Mouse (Mus musculus): ENCODE measurements around the gene Sdhb. TPM values are rescaled to one million over a fixed set of nuclear protein-coding genes. Genes with fewer than 3 reads are reported as not detected.

Gene Sdhb
- polyA plus RNA-seq, 1 experiment from 2014 or later, result 539 TPM

GRCm38 (mm10) chr4:140950574-140950973 lies 10.4 kb upstream of the Sdhb start:
- Histone ChIP-seq H3K4me2 (replicated peaks) (no peak overlapping the region), H3K9me3 (no peaks in the 10 kb centered on the region), H3K4me3 (replicated peaks) (no peak overlapping the region), H3K36me3 (no peaks in the 10 kb centered on the region), H3K27me3 (replicated peaks) (no peaks in the 10 kb centered on the region), H3K4me1 (replicated peaks) (no peaks in the 10 kb centered on the region), H3K9ac (no peak overlapping the region), H3K27ac (no peak overlapping the region)
- 79% methylated on average over 3 of the region's 3 CpGs for WGBS
- ATAC-seq, result no peak

DNA sequence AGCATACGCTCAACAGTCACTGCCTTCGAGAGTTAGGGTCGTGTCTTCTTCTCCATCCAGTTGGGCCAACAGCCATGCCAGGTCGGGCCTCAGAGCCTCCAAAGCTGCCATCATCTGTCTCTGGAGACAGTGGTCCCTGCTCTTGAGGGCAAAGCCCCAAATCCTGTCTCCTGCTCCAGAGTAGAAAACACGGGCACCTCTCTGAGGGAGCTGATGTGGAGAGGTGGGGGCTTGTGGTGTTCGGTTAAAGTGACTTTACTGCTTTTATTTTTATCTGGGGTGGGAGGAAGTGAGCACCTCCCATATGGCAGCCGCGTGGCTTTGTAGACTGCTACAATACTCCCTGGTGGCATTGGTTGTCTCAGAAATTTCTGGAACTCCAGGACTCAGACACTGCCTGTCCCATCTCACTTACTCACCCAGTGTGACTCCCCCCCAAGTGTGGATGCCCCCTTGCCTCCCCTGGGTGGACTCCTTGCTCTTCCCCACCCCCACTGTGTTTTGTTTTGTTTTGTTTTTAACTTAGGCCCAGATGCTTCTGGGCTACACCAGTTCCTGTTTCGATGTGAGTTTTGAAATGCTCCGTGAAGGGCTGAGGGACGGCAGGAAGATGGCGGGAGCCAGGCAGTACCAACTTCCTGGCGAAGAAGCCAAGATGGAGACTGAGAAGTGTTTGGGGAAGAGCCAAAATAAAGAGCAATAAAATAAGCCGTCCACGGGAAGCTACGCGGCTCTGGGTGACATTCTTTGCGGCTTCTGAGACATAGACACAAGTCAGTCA lies 9.0 kb upstream of the Sdhb start:
- H3K4me2 ChIP-seq (replicated peaks), result no peak overlapping the region
- no peak for ATAC-seq
- WGBS, result 86% methylated on average over 18 of the region's 18 CpGs
- H3K4me3 ChIP-seq (replicated peaks), result no peak overlapping the region
- no peak overlapping the region for H3K9ac ChIP-seq
- no peaks in the 10 kb centered on the region for H3K9me3 ChIP-seq
- no peak overlapping the region for H3K27ac ChIP-seq
- no peaks in the 10 kb centered on the region for H3K4me1 ChIP-seq (replicated peaks)
- H3K27me3 ChIP-seq (replicated peaks), result no peaks in the 10 kb centered on the region
- H3K36me3 ChIP-seq, result no peaks in the 10 kb centered on the region

- peak overlapping the region; percentile 31 for H3K4me3 ChIP-seq (replicated peaks)
- H3K9me3 ChIP-seq, result no peaks in the 10 kb centered on the region
- no peaks in the 10 kb centered on the region for H3K27me3 ChIP-seq (replicated peaks)
- H3K9ac ChIP-seq, result peak overlapping the region; percentile 44
- H3K4me2 ChIP-seq (replicated peaks), result peak overlapping the region; percentile 82
- peaks cover 10% of the 10 kb centered on the region for H3K4me1 ChIP-seq (replicated peaks)
- H3K36me3 ChIP-seq, result no peaks in the 10 kb centered on the region
- no peak for ATAC-seq
- no peak overlapping the region for H3K27ac ChIP-seq
- 16% methylated on average over 17 of the region's 17 CpGs for WGBS
These were observed 3.8 kb upstream of the Sdhb start for GRCm38 (mm10) chr4:140957131-140957702.

DNA sequence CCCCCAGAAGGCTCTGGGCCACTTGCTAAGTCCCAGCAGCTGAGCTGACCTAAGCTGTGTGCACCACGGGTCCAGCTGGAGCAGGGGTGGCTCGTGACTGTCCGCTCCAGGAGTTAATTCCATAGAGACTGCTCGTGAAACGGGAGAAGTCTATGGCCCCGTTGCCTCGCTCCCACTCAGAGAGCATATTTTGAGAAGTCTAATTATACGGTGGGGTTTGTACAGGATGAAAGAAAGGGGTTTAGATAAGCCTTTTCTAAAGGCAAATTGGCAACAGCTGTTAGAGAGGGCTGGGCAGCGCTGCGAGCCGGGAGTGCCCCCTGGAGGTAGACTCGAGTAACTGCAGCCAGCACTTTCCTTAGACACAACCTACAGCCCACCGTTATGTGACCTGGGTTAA lies 3.3 kb upstream of the Sdhb start:
- ATAC-seq, result no peak
- Histone ChIP-seq H3K4me2 (replicated peaks) (peak overlapping the region; percentile 82), H3K9me3 (no peaks in the 10 kb centered on the region), H3K27me3 (replicated peaks) (no peaks in the 10 kb centered on the region), H3K4me3 (replicated peaks) (peak overlapping the region; percentile 31), H3K36me3 (no peaks in the 10 kb centered on the region), H3K9ac (peak overlapping the region; percentile 44), H3K4me1 (replicated peaks) (peaks cover 14% of the 10 kb centered on the region), H3K27ac (no peak overlapping the region)
- WGBS, result 1% methylated on average over 13 of the region's 13 CpGs

- H3K9me3 ChIP-seq, result no peaks in the 10 kb centered on the region
- no peak overlapping the region for H3K4me3 ChIP-seq (replicated peaks)
- H3K27ac ChIP-seq, result no peak overlapping the region
- no peak overlapping the region for H3K4me2 ChIP-seq (replicated peaks)
- H3K9ac ChIP-seq, result no peak overlapping the region
- peaks cover 19% of the 10 kb centered on the region for H3K4me1 ChIP-seq (replicated peaks)
- no peaks in the 10 kb centered on the region for H3K27me3 ChIP-seq (replicated peaks)
- 56% methylated on average over 6 of the region's 6 CpGs for WGBS
- H3K36me3 ChIP-seq, result no peaks in the 10 kb centered on the region
- ATAC-seq, result no peak
These were observed 2.7 kb upstream of the Sdhb start for GRCm38 (mm10) chr4:140958319-140958718.

GRCm38 (mm10) chr4:140959128-140959679 lies 1.8 kb upstream of the Sdhb start:
- Histone ChIP-seq H3K36me3 (no peaks in the 10 kb centered on the region), H3K27me3 (replicated peaks) (no peaks in the 10 kb centered on the region), H3K4me3 (replicated peaks) (no peak overlapping the region), H3K4me1 (replicated peaks) (peaks cover 26% of the 10 kb centered on the region), H3K4me2 (replicated peaks) (no peak overlapping the region), H3K27ac (no peak overlapping the region), H3K9me3 (no peaks in the 10 kb centered on the region), H3K9ac (no peak overlapping the region)
- ATAC-seq, result no peak
- 73% methylated on average over 7 of the region's 7 CpGs for WGBS

GRCm38 (mm10) chr4:140959715-140960479 lies 1.1 kb upstream of the Sdhb start:
- no peaks in the 10 kb centered on the region for H3K27me3 ChIP-seq (replicated peaks)
- H3K4me1 ChIP-seq (replicated peaks), result peaks cover 26% of the 10 kb centered on the region
- no peak overlapping the region for H3K4me3 ChIP-seq (replicated peaks)
- no peaks in the 10 kb centered on the region for H3K9me3 ChIP-seq
- WGBS, result 79% methylated on average over 10 of the region's 10 CpGs
- H3K36me3 ChIP-seq, result no peaks in the 10 kb centered on the region
- H3K4me2 ChIP-seq (replicated peaks), result peak overlapping the region; percentile 89
- no peak for ATAC-seq
- H3K27ac ChIP-seq, result no peak overlapping the region
- H3K9ac ChIP-seq, result no peak overlapping the region

- Histone ChIP-seq H3K36me3 (no peaks in the 10 kb centered on the region), H3K4me3 (replicated peaks) (peak overlapping the region; percentile 79), H3K4me2 (replicated peaks) (peak overlapping the region; percentile 89), H3K27me3 (replicated peaks) (no peaks in the 10 kb centered on the region), H3K9ac (peak overlapping the region; percentile 86), H3K27ac (peak overlapping the region; percentile 77), H3K4me1 (replicated peaks) (peaks cover 26% of the 10 kb centered on the region), H3K9me3 (no peaks in the 10 kb centered on the region)
- ATAC-seq, result peak; percentile 42
- WGBS, result 1% methylated on average over 38 of the region's 38 CpGs
These were observed 634 bp downstream of the Sdhb start for GRCm38 (mm10) chr4:140961467-140962206.

GRCm38 (mm10) chr4:140962207-140962909 lies 1.4 kb downstream of the Sdhb start:
- 61% methylated on average over 8 of the region's 8 CpGs for WGBS
- Histone ChIP-seq H3K36me3 (no peaks in the 10 kb centered on the region), H3K9me3 (no peaks in the 10 kb centered on the region), H3K9ac (peak overlapping the region; percentile 86), H3K4me3 (replicated peaks) (peak overlapping the region; percentile 79), H3K4me1 (replicated peaks) (peaks cover 23% of the 10 kb centered on the region), H3K4me2 (replicated peaks) (peak overlapping the region; percentile 89), H3K27me3 (replicated peaks) (no peaks in the 10 kb centered on the region), H3K27ac (0 out of 2 replicates have a peak overlapping the region, but pooled peaks have one; percentile 77)
- no peak for ATAC-seq

- Histone ChIP-seq H3K4me3 (replicated peaks) (no peak overlapping the region), H3K4me2 (replicated peaks) (peak overlapping the region; percentile 89; the same call in 1 of the 2 replicates), H3K36me3 (peaks cover 3% of the 10 kb centered on the region; the same call in 1 of the 2 replicates), H3K27me3 (replicated peaks) (no peaks in the 10 kb centered on the region), H3K27ac (peak overlapping the region; percentile 33; the same call in 1 of the 2 replicates), H3K9ac (no peak overlapping the region), H3K4me1 (replicated peaks) (peaks cover 19% of the 10 kb centered on the region), H3K9me3 (no peaks in the 10 kb centered on the region)
- WGBS, result 30% methylated on average over 5 of the region's 5 CpGs
- peak; percentile 21; the same call in 1 of the 2 replicates for ATAC-seq
These were observed 1.9 kb downstream of the Sdhb start for GRCm38 (mm10) chr4:140962950-140963349.

GRCm38 (mm10) chr4:140963941-140964597 lies 3.1 kb downstream of the Sdhb start:
- no peaks in the 10 kb centered on the region for H3K9me3 ChIP-seq
- no peak overlapping the region for H3K4me3 ChIP-seq (replicated peaks)
- peaks cover 8% of the 10 kb centered on the region; the same call in 1 of the 2 replicates for H3K36me3 ChIP-seq
- no peak overlapping the region for H3K4me2 ChIP-seq (replicated peaks)
- peak overlapping the region; percentile 56; the same call in 1 of the 2 replicates for H3K27ac ChIP-seq
- no peaks in the 10 kb centered on the region for H3K27me3 ChIP-seq (replicated peaks)
- no peak for ATAC-seq
- H3K4me1 ChIP-seq (replicated peaks), result peaks cover 19% of the 10 kb centered on the region
- WGBS, result 74% methylated on average over 9 of the region's 9 CpGs
- no peak overlapping the region for H3K9ac ChIP-seq

All from intestine, embryonic 15.5 days (tissue).